Comparison of ENCODE assay signal across 8 mouse cellular contexts in the genomic region with DNA sequence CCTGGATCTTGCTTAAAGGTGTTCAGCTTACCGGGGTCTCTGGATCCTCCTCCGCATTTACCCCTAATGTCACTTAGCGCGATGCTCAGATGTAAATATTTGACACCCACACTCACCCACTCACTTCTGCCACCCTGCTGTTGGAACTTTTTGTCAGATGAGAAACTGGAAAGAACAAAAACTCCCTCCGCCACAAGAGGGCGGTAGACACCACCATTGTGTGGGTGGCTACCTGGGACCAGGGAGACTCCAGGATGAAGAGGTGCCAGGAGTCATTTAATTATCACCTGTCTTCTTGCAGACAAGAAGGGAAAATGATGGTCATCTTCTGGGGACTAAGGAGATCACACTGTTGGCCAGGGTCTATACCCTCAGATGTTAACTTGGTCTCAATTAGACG. TPM values are rescaled to one million over a fixed set of nuclear protein-coding genes. Genes with fewer than 3 reads are reported as not detected.
DNase-seq lines count a peak whose midpoint lies in the region; ATAC-seq and TF ChIP-seq lines count a peak whose summit lies in the region.

No protein-coding gene starts in this region.

- no peak overlapping the region for H3K4me3 ChIP-seq in hindbrain, embryonic 14.5 days (replicated peaks; ENCODE audit: low read length)
- no peak overlapping the region for H3K4me3 ChIP-seq in hindbrain, embryonic 16.5 days (ENCODE audit: low read length)
- no peak overlapping the region for H3K4me3 ChIP-seq in cerebellum, adult 2 months (replicated peaks; ENCODE audit: insufficient read depth, low read depth, low read length)

- DNase-seq in hindbrain, embryonic 14.5 days (ENCODE audit: low spot score): peak; percentile 65
- DNase-seq in MN1 (ENCODE audit: low spot score): peak; percentile 76
- DNase-seq in cerebellum, adult 2 months: peak; percentile 49 to 55
- peak; percentile 42 to 55 for DNase-seq in heart, postnatal 36 days
- DNase-seq in left cerebral cortex, postnatal 36 days (ENCODE audit: low spot score in 2 of 2): peak; percentile 32 to 45
- peak; percentile 67 for DNase-seq in retina, postnatal 1 day
- peak; percentile 23 for DNase-seq in urinary bladder, postnatal 10 days (ENCODE audit: low spot score)

- no peaks in the 10 kb centered on the region for H3K4me1 ChIP-seq in hindbrain, embryonic 14.5 days (replicated peaks; ENCODE audit: control insufficient read depth, insufficient read depth, low read length)
- H3K4me1 ChIP-seq in hindbrain, embryonic 16.5 days (ENCODE audit: control insufficient read depth, insufficient read depth, low read depth, low read length): peaks cover 3% of the 10 kb centered on the region; the same call in 1 of the 2 replicates
- H3K4me1 ChIP-seq in cerebellum, adult 2 months (ENCODE audit: control insufficient read depth, insufficient read depth, low read length): no peaks in the 10 kb centered on the region

- H3K27me3 ChIP-seq in hindbrain, embryonic 14.5 days (ENCODE audit: control insufficient read depth, insufficient read depth, low read length): no peaks in the 10 kb centered on the region
- H3K27me3 ChIP-seq in hindbrain, embryonic 16.5 days (replicated peaks; ENCODE audit: control insufficient read depth, insufficient read depth, low read length): no peaks in the 10 kb centered on the region
- no peaks in the 10 kb centered on the region for H3K27me3 ChIP-seq in cerebellum, adult 2 months (ENCODE audit: control insufficient read depth, insufficient read depth, low read length)

- H3K9ac ChIP-seq in hindbrain, embryonic 14.5 days: no peak overlapping the region
- H3K9ac ChIP-seq in hindbrain, embryonic 16.5 days (ENCODE audit: low read depth, low read length): no peak overlapping the region

- TF ChIP-seq CTCF in cerebellum, adult 2 months (IDR thresholded peaks at IDR 0.05; ENCODE audit: borderline replicate concordance, insufficient read depth, low read depth, low read length): peak; percentile 76

- no peak overlapping the region for H3K27ac ChIP-seq in hindbrain, embryonic 14.5 days
- no peak overlapping the region for H3K27ac ChIP-seq in hindbrain, embryonic 16.5 days (ENCODE audit: low read depth, low read length)
- no peak overlapping the region for H3K27ac ChIP-seq in cerebellum, adult 2 months (ENCODE audit: insufficient read depth, low read length)

- no peak for TF ChIP-seq POLR2A in cerebellum, adult 2 months (IDR thresholded peaks at IDR 0.05; ENCODE audit: borderline replicate concordance, insufficient read depth, low read length)

- intact Hi-C loops in heart, postnatal 36 days (cut with DNase I): loop anchor here (5.0 kb wide), 1 partner anchor 176 kb away; no protein-coding TSS in a partner anchor
- intact Hi-C loops in left cerebral cortex, postnatal 36 days (cut with DNase I): no loop called here

- WGBS in hindbrain, embryonic 14.5 days: 21% methylated on average over 7 of the region's 7 CpGs
- 17% methylated on average over 7 of the region's 7 CpGs for WGBS in hindbrain, embryonic 16.5 days
- WGBS in cerebellum, adult 2 months: 24% methylated on average over 7 of the region's 7 CpGs

- H3K9me3 ChIP-seq in hindbrain, embryonic 14.5 days (ENCODE audit: control insufficient read depth, low read length): no peaks in the 10 kb centered on the region
- H3K9me3 ChIP-seq in hindbrain, embryonic 16.5 days (ENCODE audit: control insufficient read depth, low read length): no peaks in the 10 kb centered on the region

- ATAC-seq in hindbrain, embryonic 14.5 days (ENCODE audit: low FRiP score): no peak
- no peak for ATAC-seq in hindbrain, embryonic 16.5 days

- H3K4me2 ChIP-seq in hindbrain, embryonic 14.5 days (replicated peaks): no peak overlapping the region
- H3K4me2 ChIP-seq in hindbrain, embryonic 16.5 days (ENCODE audit: low read length): no peak overlapping the region

- no peaks in the 10 kb centered on the region for H3K36me3 ChIP-seq in hindbrain, embryonic 14.5 days (replicated peaks; ENCODE audit: control insufficient read depth, insufficient read depth)
- no peaks in the 10 kb centered on the region for H3K36me3 ChIP-seq in hindbrain, embryonic 16.5 days (ENCODE audit: control insufficient read depth, insufficient read depth, low read length)

RNA-seq across cellular contexts. Expression of gene Uts2, which starts 30.3 kb away (rescaled TPM):
- polyA plus RNA-seq in hindbrain, embryonic 14.5 days (2014; fragmentation: Nextera tagmentation; extraction: Ambion mirVana): 0.57 TPM in 1 of 2 replicates, not detected in the other
- polyA plus RNA-seq in hindbrain, embryonic 16.5 days (2015; fragmentation: Nextera tagmentation; extraction: Ambion mirVana): 0.65 and 0.85 TPM in 2 replicates
- 1.9 and 3.1 TPM in 2 replicates for polyA plus RNA-seq in cerebellum, adult 2 months (2012; rRNA removed)
- not detected for total RNA-seq in heart, postnatal 36 days (2021)
- not detected for total RNA-seq in left cerebral cortex, postnatal 36 days (2021)

RNA-seq across cellular contexts. Expression of gene Tnfrsf9, which starts 52.2 kb away (rescaled TPM):
- polyA plus RNA-seq in hindbrain, embryonic 14.5 days (2014; fragmentation: Nextera tagmentation; extraction: Ambion mirVana): 0.20 and 0.25 TPM in 2 replicates
- polyA plus RNA-seq in hindbrain, embryonic 16.5 days (2015; fragmentation: Nextera tagmentation; extraction: Ambion mirVana): 0.36 and 0.40 TPM in 2 replicates
- polyA plus RNA-seq in cerebellum, adult 2 months (2012; rRNA removed): 0.64 and 0.67 TPM in 2 replicates
- under 1 TPM in 1 of 2 experiments, not detected in 1; 0.25 TPM for total RNA-seq in heart, postnatal 36 days (2021)
- under 1 TPM; 0.37 to 0.59 TPM for total RNA-seq in left cerebral cortex, postnatal 36 days (2021)

RNA-seq across cellular contexts. Expression of gene Park7, which starts 52.3 kb away (rescaled TPM):
- polyA plus RNA-seq in hindbrain, embryonic 14.5 days (2014; fragmentation: Nextera tagmentation; extraction: Ambion mirVana): 383 and 392 TPM in 2 replicates
- polyA plus RNA-seq in hindbrain, embryonic 16.5 days (2015; fragmentation: Nextera tagmentation; extraction: Ambion mirVana): 390 and 413 TPM in 2 replicates
- 362 and 384 TPM in 2 replicates for polyA plus RNA-seq in cerebellum, adult 2 months (2012; rRNA removed)
- total RNA-seq in heart, postnatal 36 days (2021): 100 to 1,000 TPM; 247 to 253 TPM
- 100 to 1,000 TPM; 184 to 211 TPM for total RNA-seq in left cerebral cortex, postnatal 36 days (2021)

Comparison
In these comparisons a context has a peak if more than half of its experiments do, and no peak if none do; other contexts are left out.
1. DNase-seq: peak in every context shown above with its lines; median percentile 76 in MN1; 67 in retina, postnatal 1 day; 65 in hindbrain, embryonic 14.5 days; 52 in cerebellum, adult 2 months; 48 in heart, postnatal 36 days; 38 in left cerebral cortex, postnatal 36 days; 23 in urinary bladder, postnatal 10 days.